Mouse (Mus musculus) ES-Bruce4 (cell line): Measurements from ENCODE around the gene Trim40.

Experiments
- CTCF ChIP-seq: IDR thresholded peaks from one replicate; pipeline ENCODE4 v1.8.1; 2011; ENCODE audit warnings: low read depth, low read length
- EP300 ChIP-seq: IDR thresholded peaks from 2 replicates; pipeline ENCODE4 v1.6.1; 2011; ENCODE audit warnings: low read depth, low read length; ENCODE audit not compliant: insufficient read depth

- no peak for TF ChIP-seq EP300
- TF ChIP-seq CTCF, result no peak
Measured at GRCm38 (mm10) chr17:36868836-36869235, 21.1 kb downstream of the Trim40 start.
